Mouse (Mus musculus) midbrain, embryonic 14.5 days (tissue): ENCODE data around the gene Slc10a7. TPM values are rescaled to one million over a fixed set of nuclear protein-coding genes. Genes with fewer than 3 reads are reported as not detected.

Source experiments
- ATAC-seq: fragments of 200-750 bp; cut with Nextera tagmentation; 2 replicates; pipeline ENCODE4 v1.8.0; 2017; ENCODE audit warnings: moderate number of reproducible peaks, moderate library complexity; ENCODE audit not compliant: low FRiP score, low TSS enrichment
- DNase-seq: peaks from one replicate; pipeline ENCODE4 v3.0.0-alpha.2; 2015
- H3K27ac ChIP-seq: fragments of 300-500 bp; sonication (generic); replicated peaks from 2 replicates; pipeline ENCODE4 v1.5.1; 2014; ENCODE audit warnings: mild to moderate bottlenecking, low read depth, low read length, moderate library complexity
- H3K27me3 ChIP-seq: fragments of 300-500 bp; sonication (generic); 2 replicates; pipeline ENCODE4 v1.6.1; 2014; ENCODE audit warnings: low read length, control low read depth, mixed read lengths; ENCODE audit not compliant: control insufficient read depth, insufficient read depth
- H3K36me3 ChIP-seq: fragments of 300-500 bp; sonication (generic); 2 replicates; pipeline ENCODE4 v1.6.1; 2014; ENCODE audit warnings: low read length, control low read depth; ENCODE audit not compliant: control insufficient read depth, insufficient read depth
- H3K4me1 ChIP-seq: fragments of 300-500 bp; sonication (generic); 2 replicates; pipeline ENCODE4 v1.6.1; 2014; ENCODE audit warnings: mild to moderate bottlenecking, antibody characterized with exemption, low read length, control low read depth; ENCODE audit not compliant: control insufficient read depth, insufficient read depth
- H3K4me2 ChIP-seq: fragments of 300-500 bp; sonication (generic); 2 replicates; pipeline ENCODE4 v1.6.1; 2014; ENCODE audit warnings: mild to moderate bottlenecking, low read length, moderate library complexity
- H3K4me3 ChIP-seq: fragments of 300-500 bp; sonication (generic); replicated peaks from 2 replicates; pipeline ENCODE4 v1.5.1; 2014; ENCODE audit warnings: low read depth, low read length
- H3K9ac ChIP-seq: fragments of 300-500 bp; sonication (generic); replicated peaks from 2 replicates; pipeline ENCODE4 v1.6.1; 2014; ENCODE audit warnings: mild to moderate bottlenecking, low read length, moderate library complexity
- H3K9me3 ChIP-seq: fragments of 300-500 bp; sonication (generic); 2 replicates; pipeline ENCODE4 v1.6.1; 2016; ENCODE audit warnings: low read length, control low read depth, mixed read lengths; ENCODE audit not compliant: control insufficient read depth
- WGBS: fragments of 180-500 bp; shearing (Covaris S2); extraction: QIAGEN DNeasy Blood & Tissue Kit; methylation state at CpG from one replicate; pipeline ENCODE4 v1.1.7; 2014; 5-methylcytosine and 5-hydroxymethylcytosine counted together
- polyA plus RNA-seq: library from polyadenylated mRNA; unstranded; fragments of >200 nt; fragmentation: Nextera tagmentation; extraction: Ambion mirVana; gene quantifications from 2 replicates; pipeline ENCODE4 v1.2.1, GENCODE M21; 2014

The Slc10a7 gene
- polyA plus RNA-seq, 1 experiment from 2014 or later: 9.7 TPM

GRCm38 (mm10) chr8:78634523-78635240 lies 125.5 kb downstream of the Slc10a7 start:
- Histone ChIP-seq H3K36me3 (no peaks in the 10 kb centered on the region), H3K4me2 (peak overlapping the region; percentile 41), H3K9me3 (no peaks in the 10 kb centered on the region), H3K27me3 (no peaks in the 10 kb centered on the region), H3K4me3 (peak overlapping the region; percentile 13; the same call in 1 of the 2 replicates), H3K4me1 (peaks cover 13% of the 10 kb centered on the region), H3K27ac (no peak overlapping the region), H3K9ac (no peak overlapping the region; the same call in 1 of the 2 replicates)
- 32% methylated on average over 17 of the region's 17 CpGs for WGBS
- DNase-seq (peak; percentile 76), ATAC-seq (peak; percentile 69; the same call in 1 of the 2 replicates)

- DNase-seq (no peak), ATAC-seq (no peak)
- Histone ChIP-seq H3K9me3 (no peaks in the 10 kb centered on the region), H3K4me3 (no peak overlapping the region), H3K36me3 (no peaks in the 10 kb centered on the region), H3K27ac (no peak overlapping the region), H3K27me3 (no peaks in the 10 kb centered on the region), H3K9ac (no peak overlapping the region), H3K4me1 (peaks cover 13% of the 10 kb centered on the region), H3K4me2 (no peak overlapping the region)
- WGBS: 76% methylated on average over 8 of the region's 8 CpGs
These were observed 126.2 kb downstream of the Slc10a7 start for GRCm38 (mm10) chr8:78635241-78635771.

GRCm38 (mm10) chr8:78641919-78642318 lies 132.8 kb downstream of the Slc10a7 start:
- Histone ChIP-seq H3K9me3 (no peaks in the 10 kb centered on the region), H3K4me3 (no peak overlapping the region), H3K9ac (no peak overlapping the region), H3K4me1 (no peaks in the 10 kb centered on the region), H3K27ac (no peak overlapping the region), H3K36me3 (no peaks in the 10 kb centered on the region), H3K27me3 (no peaks in the 10 kb centered on the region), H3K4me2 (no peak overlapping the region)
- DNase-seq: no peak
- 91% methylated on average over 9 of the region's 9 CpGs for WGBS
- ATAC-seq: no peak

GRCm38 (mm10) chr8:78642376-78642775 lies 133.2 kb downstream of the Slc10a7 start:
- 74% methylated on average over 5 of the region's 5 CpGs for WGBS
- DNase-seq: no peak
- ATAC-seq: no peak
- Histone ChIP-seq H3K9ac (no peak overlapping the region), H3K4me2 (no peak overlapping the region), H3K4me1 (no peaks in the 10 kb centered on the region), H3K36me3 (no peaks in the 10 kb centered on the region), H3K27me3 (no peaks in the 10 kb centered on the region), H3K4me3 (no peak overlapping the region), H3K27ac (no peak overlapping the region), H3K9me3 (no peaks in the 10 kb centered on the region)

GRCm38 (mm10) chr8:78647000-78647656 lies 138.0 kb downstream of the Slc10a7 start:
- H3K36me3 ChIP-seq: no peaks in the 10 kb centered on the region
- no peaks in the 10 kb centered on the region for H3K27me3 ChIP-seq
- H3K9me3 ChIP-seq: no peaks in the 10 kb centered on the region
- ATAC-seq (no peak), DNase-seq (no peak)
- H3K27ac ChIP-seq: no peak overlapping the region
- no peak overlapping the region for H3K4me3 ChIP-seq
- no peaks in the 10 kb centered on the region for H3K4me1 ChIP-seq
- WGBS: 62% methylated on average over 8 of the region's 8 CpGs
- no peak overlapping the region for H3K4me2 ChIP-seq
- no peak overlapping the region for H3K9ac ChIP-seq

- Histone ChIP-seq H3K27ac (no peak overlapping the region), H3K9me3 (no peaks in the 10 kb centered on the region), H3K4me2 (no peak overlapping the region), H3K27me3 (no peaks in the 10 kb centered on the region), H3K36me3 (no peaks in the 10 kb centered on the region), H3K4me3 (no peak overlapping the region), H3K4me1 (no peaks in the 10 kb centered on the region), H3K9ac (no peak overlapping the region)
- WGBS: 74% methylated on average over 4 of the region's 4 CpGs
- ATAC-seq: no peak
- no peak for DNase-seq
These were observed 138.7 kb downstream of the Slc10a7 start for GRCm38 (mm10) chr8:78647846-78648245.

GRCm38 (mm10) chr8:78648918-78649317 lies 139.8 kb downstream of the Slc10a7 start:
- no peaks in the 10 kb centered on the region for H3K27me3 ChIP-seq
- H3K9ac ChIP-seq: no peak overlapping the region
- peak; percentile 87 for DNase-seq
- H3K4me1 ChIP-seq: no peaks in the 10 kb centered on the region
- no peak overlapping the region for H3K4me3 ChIP-seq
- H3K36me3 ChIP-seq: no peaks in the 10 kb centered on the region
- ATAC-seq: no peak
- H3K27ac ChIP-seq: no peak overlapping the region
- no peaks in the 10 kb centered on the region for H3K9me3 ChIP-seq
- H3K4me2 ChIP-seq: no peak overlapping the region
- 43% methylated on average over 7 of the region's 7 CpGs for WGBS

GRCm38 (mm10) chr8:78651670-78652069 lies 142.5 kb downstream of the Slc10a7 start:
- Histone ChIP-seq H3K36me3 (no peaks in the 10 kb centered on the region), H3K27me3 (no peaks in the 10 kb centered on the region), H3K9ac (no peak overlapping the region), H3K4me1 (no peaks in the 10 kb centered on the region), H3K27ac (no peak overlapping the region), H3K4me2 (no peak overlapping the region), H3K4me3 (no peak overlapping the region), H3K9me3 (no peaks in the 10 kb centered on the region)
- WGBS: 82% methylated on average over 3 of the region's 3 CpGs
- ATAC-seq (no peak), DNase-seq (peak; percentile 47)
